In genomic region chr12:87157361-87157760, GRCm38 (mm10) we compare ENCODE assay signal across 11 mouse cellular contexts. TPM values are rescaled to one million over a fixed set of nuclear protein-coding genes. Genes with fewer than 3 reads are reported as not detected.
A peak's percentile ranks its signal among the peaks of the same experiment; 100 is the strongest.
DNase-seq lines count a peak whose midpoint lies in the region; ATAC-seq lines count a peak whose summit lies in the region.
"Had no signal": no experiment of that assay in that cellular context is flagged by ENCODE, and none has a peak within 500 bp of the region (broad histone marks: within the 10 kb centered on the region; RNA-seq: fewer than 3 reads in every experiment).

No protein-coding gene starts in this region.

- peaks cover 3% of the 10 kb centered on the region; the same call in 1 of the 2 replicates for H3K36me3 ChIP-seq in lung, embryonic 16.5 days (ENCODE audit: control insufficient read depth, insufficient read depth, low read length)
- peaks cover 32% of the 10 kb centered on the region for H3K36me3 ChIP-seq in hindbrain, embryonic 10.5 days

- H3K9ac ChIP-seq in lung, embryonic 16.5 days (ENCODE audit: low read length) = 0 out of 2 replicates have a peak overlapping the region, but pooled peaks have one; percentile 12
- H3K9ac ChIP-seq: hindbrain, embryonic 13.5 days; limb, embryonic 13.5 days had no signal

- peak overlapping the region; percentile 58 for H3K27ac ChIP-seq in lung, embryonic 16.5 days (ENCODE audit: low read length)
- H3K27ac ChIP-seq in hindbrain, embryonic 10.5 days = no peak overlapping the region; the same call in 1 of the 2 replicates
- H3K27ac ChIP-seq: hindbrain, embryonic 13.5 days; limb, embryonic 13.5 days had no signal

- H3K4me3 ChIP-seq in lung, embryonic 16.5 days (ENCODE audit: low read length) = peak overlapping the region; percentile 5; the same call in 1 of the 2 replicates
- no peak overlapping the region for H3K4me3 ChIP-seq in hindbrain, embryonic 10.5 days
- H3K4me3 ChIP-seq: hindbrain, embryonic 13.5 days; limb, embryonic 13.5 days had no signal

- ATAC-seq in lung, embryonic 16.5 days (ENCODE audit: low read depth) = peak; percentile 60

- peak; percentile 24 to 48 for DNase-seq in adrenal gland, postnatal 36 days
- no peak for DNase-seq in adrenal gland, adult (ENCODE audit: inconsistent age in 2 of 2, low spot score in 1 of 2)
- DNase-seq in ZHBTc4 (ENCODE audit: low read depth, low spot score) = peak; percentile 43
- peak; percentile 71 for DNase-seq in kidney, postnatal 10 days
- DNase-seq in thymus, postnatal 14 days = no peak
- DNase-seq in hindbrain, embryonic 10.5 days (ENCODE audit: low spot score) = no peak
- DNase-seq in gastrocnemius, adult 8-10 months (ENCODE audit: low spot score in 2 of 2) = no peak
- DNase-seq: cerebellum, postnatal 14 days had no signal

- 29% methylated on average over 4 of the region's 4 CpGs for WGBS in lung, embryonic 16.5 days
- WGBS in hindbrain, embryonic 10.5 days = 55% methylated on average over 4 of the region's 4 CpGs

- H3K27me3 ChIP-seq in lung, embryonic 16.5 days (ENCODE audit: control insufficient read depth, insufficient read depth, low read depth, low read length) = no peaks in the 10 kb centered on the region
- no peaks in the 10 kb centered on the region for H3K27me3 ChIP-seq in hindbrain, embryonic 10.5 days (ENCODE audit: insufficient read depth, poor library complexity, severe bottlenecking)
- H3K27me3 ChIP-seq: hindbrain, embryonic 13.5 days; limb, embryonic 13.5 days had no signal

- peaks cover 6% of the 10 kb centered on the region; the same call in 1 of the 2 replicates for H3K4me1 ChIP-seq in lung, embryonic 16.5 days (replicated peaks; ENCODE audit: control insufficient read depth, insufficient read depth, low read length)
- peaks cover 14% of the 10 kb centered on the region for H3K4me1 ChIP-seq in hindbrain, embryonic 10.5 days (replicated peaks)
- H3K4me1 ChIP-seq: hindbrain, embryonic 13.5 days had no signal

- H3K4me2 ChIP-seq in lung, embryonic 16.5 days (ENCODE audit: low read depth, low read length) = peak overlapping the region; percentile 29
- H3K4me2 ChIP-seq: hindbrain, embryonic 13.5 days; limb, embryonic 13.5 days had no signal

- no peaks in the 10 kb centered on the region; the same call in 1 of the 2 replicates for H3K9me3 ChIP-seq in lung, embryonic 16.5 days (ENCODE audit: control insufficient read depth, low read length)
- peaks cover 7% of the 10 kb centered on the region; the same call in 1 of the 2 replicates for H3K9me3 ChIP-seq in hindbrain, embryonic 10.5 days
- H3K9me3 ChIP-seq: hindbrain, embryonic 13.5 days; limb, embryonic 13.5 days had no signal

RNA-seq across cellular contexts. Expression of gene Pomt2, which starts 9.6 kb away (rescaled TPM):
- 10 to 100 TPM; 14.0 to 15.6 TPM for total RNA-seq in adrenal gland, postnatal 36 days (2021)
- polyA plus RNA-seq in lung, embryonic 16.5 days (2015; fragmentation: Nextera tagmentation; extraction: Ambion mirVana) = 15.6 and 15.9 TPM in 2 replicates
- 15.3 and 15.4 TPM in 2 replicates for polyA plus RNA-seq in hindbrain, embryonic 10.5 days (2016; fragmentation: Nextera tagmentation; extraction: Ambion mirVana)
- 1 to 10 TPM; 4.2 to 7.0 (median 4.9) TPM for total RNA-seq in gastrocnemius, adult 8-10 months (2022)

RNA-seq across cellular contexts. Expression of gene Gstz1, which starts 10.4 kb away (rescaled TPM):
- total RNA-seq in adrenal gland, postnatal 36 days (2021) = 100 to 1,000 TPM; 103 to 114 TPM
- polyA plus RNA-seq in lung, embryonic 16.5 days (2015; fragmentation: Nextera tagmentation; extraction: Ambion mirVana) = 42.6 and 44.2 TPM in 2 replicates
- polyA plus RNA-seq in hindbrain, embryonic 10.5 days (2016; fragmentation: Nextera tagmentation; extraction: Ambion mirVana) = 29.3 and 32.9 TPM in 2 replicates
- 10 to 100 TPM; 32.8 to 41.0 (median 38.3) TPM for total RNA-seq in gastrocnemius, adult 8-10 months (2022)

RNA-seq across cellular contexts. Expression of gene Samd15, which starts 42.2 kb away (rescaled TPM):
- total RNA-seq in adrenal gland, postnatal 36 days (2021) = 1 to 10 TPM; 1.6 to 2.0 TPM
- 1.5 and 1.8 TPM in 2 replicates for polyA plus RNA-seq in lung, embryonic 16.5 days (2015; fragmentation: Nextera tagmentation; extraction: Ambion mirVana)
- polyA plus RNA-seq in hindbrain, embryonic 10.5 days (2016; fragmentation: Nextera tagmentation; extraction: Ambion mirVana) = 1.2 and 1.6 TPM in 2 replicates
- total RNA-seq in gastrocnemius, adult 8-10 months (2022) = not detected

RNA-seq across cellular contexts. Expression of gene Tmed8, which starts 42.9 kb away (rescaled TPM):
- 10 to 100 TPM; 28.6 to 35.0 TPM for total RNA-seq in adrenal gland, postnatal 36 days (2021)
- 2.4 and 2.7 TPM in 2 replicates for polyA plus RNA-seq in lung, embryonic 16.5 days (2015; fragmentation: Nextera tagmentation; extraction: Ambion mirVana)
- 3.3 and 3.8 TPM in 2 replicates for polyA plus RNA-seq in hindbrain, embryonic 10.5 days (2016; fragmentation: Nextera tagmentation; extraction: Ambion mirVana)
- total RNA-seq in gastrocnemius, adult 8-10 months (2022) = 1 to 10 TPM in 3 of 4 experiments, under 1 TPM in 1; 0.94 to 1.6 (median 1.5) TPM

RNA-seq across cellular contexts. Expression of gene Ngb, which starts 55.0 kb away (rescaled TPM):
- total RNA-seq in adrenal gland, postnatal 36 days (2021) = 1 to 10 TPM; 1.1 to 1.2 TPM
- polyA plus RNA-seq in lung, embryonic 16.5 days (2015; fragmentation: Nextera tagmentation; extraction: Ambion mirVana) = 6.4 and 6.6 TPM in 2 replicates
- polyA plus RNA-seq in hindbrain, embryonic 10.5 days (2016; fragmentation: Nextera tagmentation; extraction: Ambion mirVana) = 0.27 and 0.35 TPM in 2 replicates
- total RNA-seq in gastrocnemius, adult 8-10 months (2022) = not detected

Comparison
In these comparisons a context has a peak if more than half of its experiments do, and no peak if none do; other contexts are left out.
1. DNase-seq: peak in adrenal gland, postnatal 36 days (2 of 2), ZHBTc4 (single experiment) and kidney, postnatal 10 days (single experiment); none in adrenal gland, adult (0 of 2), thymus, postnatal 14 days (single experiment), hindbrain, embryonic 10.5 days (single experiment) and gastrocnemius, adult 8-10 months (0 of 2).